Mouse (Mus musculus): ENCODE data around the gene Pcnx. TPM values are rescaled to one million over a fixed set of nuclear protein-coding genes. Genes with fewer than 3 reads are reported as not detected.

The Pcnx gene
- polyA plus RNA-seq, 1 experiment from 2014 or later: 16.7 TPM

DNA sequence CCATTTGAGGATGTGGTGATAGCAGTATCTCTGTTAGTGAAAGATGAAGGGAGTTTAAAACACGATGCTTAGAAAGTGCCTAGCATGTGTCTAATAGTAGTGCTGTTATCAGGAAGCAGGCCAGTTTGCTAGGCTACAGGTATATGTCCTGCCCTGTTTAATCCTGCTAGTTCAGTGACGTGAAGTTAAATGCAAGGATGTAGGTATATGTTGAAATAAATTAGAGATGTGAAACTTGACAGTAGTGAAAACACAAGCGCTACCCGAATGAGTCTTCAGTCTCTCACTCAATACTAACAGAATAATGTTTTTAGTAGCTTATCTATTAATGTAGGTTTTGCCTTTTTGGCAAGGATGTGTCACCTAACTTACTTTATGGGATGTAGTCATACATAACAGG lies 62.0 kb downstream of the Pcnx start:
- 94% methylated on average over 4 of the region's 4 CpGs for WGBS
- H3K36me3 ChIP-seq (ENCODE audit: control insufficient read depth, insufficient read depth, low read length): peaks cover 32% of the 10 kb centered on the region
- no peak for ATAC-seq (ENCODE audit: low read depth)
- no peak overlapping the region for H3K4me2 ChIP-seq (ENCODE audit: low read depth, low read length)
- DNase-seq (ENCODE audit: low spot score): no peak
- no peaks in the 10 kb centered on the region for H3K27me3 ChIP-seq (replicated peaks; ENCODE audit: control insufficient read depth, insufficient read depth, low read length)
- 0 out of 2 replicates have a peak, but pooled peaks cover 5% of the 10 kb centered on the region for H3K4me1 ChIP-seq (ENCODE audit: control insufficient read depth, insufficient read depth, low read length)
- H3K9ac ChIP-seq (ENCODE audit: low read depth, low read length): no peak overlapping the region
- H3K4me3 ChIP-seq (ENCODE audit: low read depth, low read length): no peak overlapping the region
- H3K9me3 ChIP-seq (ENCODE audit: control insufficient read depth, low read length): no peaks in the 10 kb centered on the region
- no peak overlapping the region for H3K27ac ChIP-seq (replicated peaks; ENCODE audit: low read depth, low read length)

DNA sequence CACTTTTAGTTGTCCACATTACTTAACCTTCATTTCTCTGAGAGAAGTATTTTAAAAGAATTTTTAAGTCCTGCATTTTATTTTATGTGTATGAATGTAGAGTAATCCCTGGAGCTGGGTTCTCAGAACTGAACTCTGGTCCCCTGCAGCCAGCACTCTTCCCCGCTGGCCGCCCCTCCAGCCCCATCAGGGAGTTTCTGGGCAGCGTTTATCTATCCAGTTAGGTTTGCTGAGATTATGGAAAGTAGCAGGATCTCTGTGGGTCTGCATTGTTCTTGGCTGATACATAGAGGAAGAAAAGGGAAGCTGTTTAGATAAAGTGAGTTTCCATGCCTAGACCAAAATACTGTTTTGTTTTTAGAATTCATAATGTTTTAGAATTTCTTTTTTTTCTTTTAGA lies 63.0 kb downstream of the Pcnx start:
- Histone ChIP-seq H3K36me3 (ENCODE audit: control insufficient read depth, insufficient read depth, low read length) (peaks cover 26% of the 10 kb centered on the region), H3K9me3 (ENCODE audit: control insufficient read depth, low read length) (no peaks in the 10 kb centered on the region), H3K4me2 (ENCODE audit: low read depth, low read length) (no peak overlapping the region), H3K4me3 (ENCODE audit: low read depth, low read length) (no peak overlapping the region), H3K27ac (replicated peaks; ENCODE audit: low read depth, low read length) (no peak overlapping the region), H3K9ac (ENCODE audit: low read depth, low read length) (0 out of 2 replicates have a peak overlapping the region, but pooled peaks have one; percentile 4), H3K4me1 (ENCODE audit: control insufficient read depth, insufficient read depth, low read length) (peaks cover 14% of the 10 kb centered on the region; the same call in 1 of the 2 replicates), H3K27me3 (replicated peaks; ENCODE audit: control insufficient read depth, insufficient read depth, low read length) (no peaks in the 10 kb centered on the region)
- no peak for ATAC-seq (ENCODE audit: low read depth)
- WGBS: 76% methylated on average over 3 of the region's 3 CpGs
- no peak for DNase-seq (ENCODE audit: low spot score)

DNA sequence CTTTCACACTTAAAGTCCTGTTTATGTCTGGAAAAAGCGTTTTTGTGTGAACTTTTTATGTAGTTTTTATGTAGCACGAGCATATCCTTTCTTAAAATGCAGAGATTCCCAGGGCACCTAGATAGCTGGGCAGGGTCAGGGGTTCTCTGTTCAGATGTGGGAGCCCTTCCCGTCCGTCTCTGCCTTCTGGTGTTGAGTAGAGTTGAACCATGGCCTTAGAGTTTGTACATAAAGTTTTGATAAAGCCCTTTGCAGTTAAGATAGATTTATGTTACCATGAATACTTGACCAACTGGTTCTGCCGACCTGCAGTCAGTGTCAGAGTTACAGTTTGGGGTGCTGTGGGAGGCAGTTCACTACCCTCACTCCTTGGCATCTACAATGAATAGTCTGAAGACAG lies 67.3 kb downstream of the Pcnx start:
- Histone ChIP-seq H3K4me1 (ENCODE audit: control insufficient read depth, insufficient read depth, low read length) (peaks cover 18% of the 10 kb centered on the region; the same call in 1 of the 2 replicates), H3K9ac (ENCODE audit: low read depth, low read length) (no peak overlapping the region), H3K4me2 (ENCODE audit: low read depth, low read length) (no peak overlapping the region), H3K4me3 (ENCODE audit: low read depth, low read length) (no peak overlapping the region), H3K36me3 (ENCODE audit: control insufficient read depth, insufficient read depth, low read length) (peaks cover 4% of the 10 kb centered on the region; the same call in 1 of the 2 replicates), H3K27me3 (replicated peaks; ENCODE audit: control insufficient read depth, insufficient read depth, low read length) (no peaks in the 10 kb centered on the region), H3K27ac (replicated peaks; ENCODE audit: low read depth, low read length) (0 out of 2 replicates have a peak overlapping the region, but pooled peaks have one; percentile 28), H3K9me3 (ENCODE audit: control insufficient read depth, low read length) (no peaks in the 10 kb centered on the region)
- DNase-seq (ENCODE audit: low spot score): no peak
- no peak for ATAC-seq (ENCODE audit: low read depth)
- 82% methylated on average over 5 of the region's 5 CpGs for WGBS

DNA sequence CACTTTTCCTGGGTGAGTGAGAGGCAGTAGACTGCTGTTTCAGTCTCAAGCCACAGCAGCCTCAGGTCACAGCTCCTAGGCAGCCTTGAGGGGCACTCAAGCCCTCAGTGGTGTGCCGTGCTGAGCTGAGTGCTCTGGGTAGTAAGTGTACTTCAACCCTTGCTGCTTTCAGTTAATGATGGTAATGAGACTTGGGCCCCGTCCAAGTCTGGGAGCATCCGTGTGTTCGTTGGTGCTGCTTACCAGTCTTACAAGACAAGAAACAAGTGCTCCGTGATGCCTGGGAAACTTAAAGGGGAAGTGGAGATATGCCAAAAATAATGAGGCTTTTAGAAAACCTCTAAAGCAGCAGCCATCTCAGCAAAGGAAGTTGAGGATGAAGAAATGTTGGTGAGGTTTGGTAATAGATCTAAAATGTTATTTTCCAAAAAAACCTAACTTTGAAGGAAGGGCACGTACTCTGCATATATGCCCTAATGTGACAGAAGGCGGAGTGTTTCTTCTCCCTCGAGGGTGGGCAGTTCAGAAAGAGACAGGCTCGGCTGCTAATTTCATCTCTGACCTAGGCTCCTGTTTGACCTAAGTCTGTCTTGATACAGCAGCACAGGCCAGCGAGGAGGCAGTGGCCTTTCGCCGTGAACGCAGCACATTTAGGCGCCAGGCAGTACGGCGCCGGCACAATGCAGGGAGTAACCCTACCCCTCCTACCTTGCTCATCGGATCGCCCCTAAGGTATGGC lies 68.0 kb downstream of the Pcnx start:
- no peaks in the 10 kb centered on the region for H3K27me3 ChIP-seq (replicated peaks; ENCODE audit: control insufficient read depth, insufficient read depth, low read length)
- DNase-seq (ENCODE audit: low spot score): peak; percentile 41
- H3K27ac ChIP-seq (replicated peaks; ENCODE audit: low read depth, low read length): 0 out of 2 replicates have a peak overlapping the region, but pooled peaks have one; percentile 28
- 0 out of 2 replicates have a peak overlapping the region, but pooled peaks have one; percentile 14 for H3K9ac ChIP-seq (ENCODE audit: low read depth, low read length)
- H3K4me1 ChIP-seq (ENCODE audit: control insufficient read depth, insufficient read depth, low read length): peaks cover 18% of the 10 kb centered on the region; the same call in 1 of the 2 replicates
- no peak for ATAC-seq (ENCODE audit: low read depth)
- H3K36me3 ChIP-seq (ENCODE audit: control insufficient read depth, insufficient read depth, low read length): peaks cover 7% of the 10 kb centered on the region; the same call in 1 of the 2 replicates
- H3K4me3 ChIP-seq (ENCODE audit: low read depth, low read length): no peak overlapping the region
- no peaks in the 10 kb centered on the region for H3K9me3 ChIP-seq (ENCODE audit: control insufficient read depth, low read length)
- 59% methylated on average over 19 of the region's 19 CpGs for WGBS
- H3K4me2 ChIP-seq (ENCODE audit: low read depth, low read length): no peak overlapping the region

DNA sequence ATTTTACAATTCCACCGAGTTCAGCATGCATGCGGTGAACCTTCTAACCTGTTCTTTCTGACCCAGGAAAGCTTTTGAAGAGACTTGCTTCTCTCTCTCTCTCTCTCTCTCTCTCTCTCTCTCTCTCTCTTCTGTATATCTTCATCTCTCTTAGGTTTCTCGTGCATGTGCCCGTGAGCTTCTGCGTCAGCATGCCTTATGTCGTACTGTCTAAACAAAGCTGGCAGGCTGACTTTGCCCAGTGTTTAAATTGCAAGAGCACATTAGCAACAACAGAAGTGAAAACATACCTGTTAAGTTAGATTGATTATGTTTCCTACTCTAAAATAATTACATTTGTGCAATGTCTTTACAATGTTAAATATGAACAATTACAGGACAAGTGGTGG lies 68.6 kb downstream of the Pcnx start:
- Histone ChIP-seq H3K36me3 (ENCODE audit: control insufficient read depth, insufficient read depth, low read length) (peaks cover 10% of the 10 kb centered on the region), H3K27ac (replicated peaks; ENCODE audit: low read depth, low read length) (no peak overlapping the region), H3K4me2 (ENCODE audit: low read depth, low read length) (no peak overlapping the region), H3K4me1 (ENCODE audit: control insufficient read depth, insufficient read depth, low read length) (peaks cover 18% of the 10 kb centered on the region; the same call in 1 of the 2 replicates), H3K4me3 (ENCODE audit: low read depth, low read length) (no peak overlapping the region), H3K9ac (ENCODE audit: low read depth, low read length) (no peak overlapping the region), H3K27me3 (replicated peaks; ENCODE audit: control insufficient read depth, insufficient read depth, low read length) (no peaks in the 10 kb centered on the region), H3K9me3 (ENCODE audit: control insufficient read depth, low read length) (no peaks in the 10 kb centered on the region)
- 72% methylated on average over 6 of the region's 6 CpGs for WGBS
- no peak for ATAC-seq (ENCODE audit: low read depth)
- no peak for DNase-seq (ENCODE audit: low spot score)

DNA sequence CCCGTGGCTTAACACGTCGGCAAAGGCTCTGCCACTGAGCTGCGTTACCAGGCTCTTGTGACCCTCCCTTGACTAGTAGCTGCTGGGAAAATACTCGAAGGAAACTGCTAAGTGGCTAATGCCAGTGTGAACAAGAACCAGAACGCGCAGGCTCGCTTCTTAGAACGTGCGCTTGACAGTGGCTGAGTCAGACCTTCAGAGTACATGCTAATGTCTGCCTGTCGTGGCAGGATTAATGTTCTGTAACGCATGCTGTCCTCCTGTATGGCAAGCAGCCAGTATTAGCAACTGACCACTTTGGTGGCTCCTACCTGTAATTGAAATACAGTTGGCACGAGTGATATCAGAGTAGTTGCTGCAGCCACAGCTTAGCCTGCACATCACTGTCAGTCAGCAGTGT lies 72.2 kb downstream of the Pcnx start:
- no peak overlapping the region for H3K9ac ChIP-seq (ENCODE audit: low read depth, low read length)
- no peaks in the 10 kb centered on the region for H3K9me3 ChIP-seq (ENCODE audit: control insufficient read depth, low read length)
- 76% methylated on average over 13 of the region's 13 CpGs for WGBS
- peaks cover 13% of the 10 kb centered on the region for H3K36me3 ChIP-seq (ENCODE audit: control insufficient read depth, insufficient read depth, low read length)
- H3K4me1 ChIP-seq (ENCODE audit: control insufficient read depth, insufficient read depth, low read length): peaks cover 11% of the 10 kb centered on the region; the same call in 1 of the 2 replicates
- DNase-seq (ENCODE audit: low spot score) (no peak), ATAC-seq (ENCODE audit: low read depth) (no peak)
- no peak overlapping the region for H3K4me3 ChIP-seq (ENCODE audit: low read depth, low read length)
- no peak overlapping the region for H3K27ac ChIP-seq (replicated peaks; ENCODE audit: low read depth, low read length)
- H3K27me3 ChIP-seq (replicated peaks; ENCODE audit: control insufficient read depth, insufficient read depth, low read length): no peaks in the 10 kb centered on the region
- H3K4me2 ChIP-seq (ENCODE audit: low read depth, low read length): no peak overlapping the region

DNA sequence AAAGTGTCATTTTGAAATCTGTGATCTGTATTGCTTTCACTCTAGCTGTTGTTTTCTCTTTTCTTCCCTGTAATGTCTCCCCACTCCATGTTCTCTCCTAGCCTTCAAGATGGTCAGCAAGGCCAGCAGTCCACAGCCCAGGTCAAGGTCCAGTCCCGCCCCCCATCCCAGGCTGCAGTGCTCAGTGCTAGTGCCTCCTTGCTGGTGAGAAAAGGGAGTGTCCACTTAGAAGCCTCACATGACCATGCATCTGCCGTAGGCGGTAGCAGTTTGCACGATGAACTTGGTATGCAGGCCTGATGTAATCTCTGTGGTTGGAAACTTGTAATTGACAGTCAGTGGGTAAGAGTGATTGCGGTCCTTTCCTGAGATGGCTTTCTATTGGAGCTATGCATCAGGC lies 73.6 kb downstream of the Pcnx start:
- DNase-seq (ENCODE audit: low spot score): no peak
- H3K36me3 ChIP-seq (ENCODE audit: control insufficient read depth, insufficient read depth, low read length): peaks cover 13% of the 10 kb centered on the region
- WGBS: 83% methylated on average over 5 of the region's 5 CpGs
- ATAC-seq (ENCODE audit: low read depth): no peak
- H3K27ac ChIP-seq (replicated peaks; ENCODE audit: low read depth, low read length): no peak overlapping the region
- no peaks in the 10 kb centered on the region for H3K27me3 ChIP-seq (replicated peaks; ENCODE audit: control insufficient read depth, insufficient read depth, low read length)
- H3K4me1 ChIP-seq (ENCODE audit: control insufficient read depth, insufficient read depth, low read length): no peaks in the 10 kb centered on the region; the same call in 1 of the 2 replicates
- H3K4me3 ChIP-seq (ENCODE audit: low read depth, low read length): no peak overlapping the region
- no peak overlapping the region for H3K9ac ChIP-seq (ENCODE audit: low read depth, low read length)
- H3K9me3 ChIP-seq (ENCODE audit: control insufficient read depth, low read length): no peaks in the 10 kb centered on the region
- no peak overlapping the region for H3K4me2 ChIP-seq (ENCODE audit: low read depth, low read length)

DNA sequence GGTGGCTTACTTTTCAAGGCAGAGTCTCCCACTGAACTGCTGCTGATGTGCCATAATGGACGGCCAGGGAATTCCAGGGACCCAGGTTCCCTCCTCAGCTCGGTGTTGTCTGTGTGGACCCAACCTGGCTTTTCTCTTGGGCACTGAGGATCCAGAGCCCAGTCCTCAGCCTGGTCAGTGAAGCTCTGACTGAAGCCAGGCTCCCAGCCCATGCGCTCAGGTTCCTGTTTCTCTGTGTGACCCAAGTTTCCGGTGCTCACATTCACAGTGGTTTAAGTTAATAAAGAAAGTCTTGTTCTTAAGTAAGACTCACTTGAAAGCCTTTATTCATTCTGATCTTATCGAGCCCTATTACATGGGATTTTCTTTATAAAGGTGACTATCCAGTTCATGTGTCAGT lies 74.7 kb downstream of the Pcnx start:
- H3K9me3 ChIP-seq (ENCODE audit: control insufficient read depth, low read length): no peaks in the 10 kb centered on the region
- no peaks in the 10 kb centered on the region for H3K27me3 ChIP-seq (replicated peaks; ENCODE audit: control insufficient read depth, insufficient read depth, low read length)
- H3K36me3 ChIP-seq (ENCODE audit: control insufficient read depth, insufficient read depth, low read length): peaks cover 13% of the 10 kb centered on the region
- H3K4me3 ChIP-seq (ENCODE audit: low read depth, low read length): no peak overlapping the region
- WGBS: 80% methylated on average over 5 of the region's 5 CpGs
- H3K4me1 ChIP-seq (ENCODE audit: control insufficient read depth, insufficient read depth, low read length): no peaks in the 10 kb centered on the region
- no peak overlapping the region for H3K4me2 ChIP-seq (ENCODE audit: low read depth, low read length)
- H3K27ac ChIP-seq (replicated peaks; ENCODE audit: low read depth, low read length): no peak overlapping the region
- DNase-seq (ENCODE audit: low spot score) (no peak), ATAC-seq (ENCODE audit: low read depth) (no peak)
- no peak overlapping the region for H3K9ac ChIP-seq (ENCODE audit: low read depth, low read length)

DNA sequence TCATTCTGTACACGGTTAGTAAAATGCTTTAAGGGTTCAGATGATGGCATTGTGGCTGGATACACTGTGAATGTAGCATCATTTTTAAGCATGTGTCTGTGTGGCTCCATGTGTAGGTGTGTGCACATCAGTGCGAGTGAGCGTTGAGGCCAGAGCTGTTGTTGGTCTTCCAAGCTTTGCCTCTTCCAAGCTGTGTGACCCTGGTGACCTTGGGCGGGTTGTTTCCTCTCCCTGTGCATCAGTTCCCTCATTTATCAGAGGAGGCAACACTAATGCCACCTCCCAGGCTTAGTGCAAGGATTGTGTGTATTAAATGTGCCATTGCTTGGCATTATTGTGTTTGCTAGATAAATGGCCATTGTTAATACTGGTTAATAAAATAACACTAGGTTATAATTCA lies 76.2 kb downstream of the Pcnx start:
- Histone ChIP-seq H3K9ac (ENCODE audit: low read depth, low read length) (no peak overlapping the region), H3K4me3 (ENCODE audit: low read depth, low read length) (no peak overlapping the region), H3K27ac (replicated peaks; ENCODE audit: low read depth, low read length) (no peak overlapping the region), H3K27me3 (replicated peaks; ENCODE audit: control insufficient read depth, insufficient read depth, low read length) (no peaks in the 10 kb centered on the region), H3K4me2 (ENCODE audit: low read depth, low read length) (no peak overlapping the region), H3K36me3 (ENCODE audit: control insufficient read depth, insufficient read depth, low read length) (peaks cover 19% of the 10 kb centered on the region), H3K9me3 (ENCODE audit: control insufficient read depth, low read length) (no peaks in the 10 kb centered on the region), H3K4me1 (ENCODE audit: control insufficient read depth, insufficient read depth, low read length) (no peaks in the 10 kb centered on the region)
- 65% methylated on average over 4 of the region's 4 CpGs for WGBS
- DNase-seq (ENCODE audit: low spot score) (no peak), ATAC-seq (ENCODE audit: low read depth) (no peak)
